Mouse (Mus musculus) left cerebral cortex, postnatal 36 days (tissue): ENCODE measurements around the gene Gm10974. TPM values are rescaled to one million over a fixed set of nuclear protein-coding genes. Genes with fewer than 3 reads are reported as not detected.

ENCODE experiments used
- DNase-seq, 2 experiments: peaks; one replicate each; pipeline ENCODE4 v3.0.0; 2021 to 2022; ENCODE audit warnings: low spot score in 2 of 2, mixed read lengths in 1 of 2
- intact Hi-C: fragments of 180-260 bp; cut with DNase I; formaldehyde crosslinking; loops from one replicate; pipeline ENCODE4 v1.15.1; 2025
- total RNA-seq, 2 experiments: library from RNA; stranded (reverse); gene quantifications; 2 replicates each; pipeline ENCODE4 v1.2.3; 2021

The Gm10974 gene
- total RNA-seq, 2 experiments from 2014 or later: not detected

DNA sequence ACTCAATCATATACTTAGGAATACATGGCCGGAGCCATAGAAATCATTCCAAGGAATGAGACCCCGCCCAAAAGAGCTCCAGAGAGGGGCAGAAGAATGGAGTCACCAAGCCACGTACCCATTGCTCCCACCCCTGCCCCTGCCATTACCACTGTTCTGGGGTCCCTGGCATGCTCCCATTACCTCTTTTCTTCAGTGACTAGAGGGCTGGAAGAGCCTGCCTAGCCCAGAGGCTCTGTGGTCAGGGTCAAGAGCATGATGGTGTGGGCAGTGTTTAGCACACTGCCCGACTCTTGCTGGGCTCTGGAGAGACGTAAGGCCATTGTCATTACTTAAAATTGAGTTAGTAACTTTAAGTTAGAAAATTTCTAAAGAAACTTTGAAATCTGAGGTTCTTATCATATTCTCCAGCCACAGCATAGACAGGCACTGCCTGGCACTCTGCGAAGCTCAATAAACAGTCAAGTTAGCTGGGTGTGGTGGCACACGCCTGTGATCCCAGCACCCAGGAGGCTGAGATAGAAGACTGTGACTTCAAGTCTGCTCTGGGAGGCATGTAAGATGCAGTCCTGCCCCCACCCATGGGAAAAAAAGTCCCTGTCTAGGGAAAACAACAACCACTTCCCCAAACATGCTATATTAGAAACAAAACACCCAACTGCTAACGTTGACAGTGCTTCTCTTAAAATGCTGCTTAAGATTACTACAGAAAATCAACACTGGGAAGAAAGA lies 9.7 kb upstream of the Gm10974 start:
- intact Hi-C loops: no loop called here
- no peak for DNase-seq

DNA sequence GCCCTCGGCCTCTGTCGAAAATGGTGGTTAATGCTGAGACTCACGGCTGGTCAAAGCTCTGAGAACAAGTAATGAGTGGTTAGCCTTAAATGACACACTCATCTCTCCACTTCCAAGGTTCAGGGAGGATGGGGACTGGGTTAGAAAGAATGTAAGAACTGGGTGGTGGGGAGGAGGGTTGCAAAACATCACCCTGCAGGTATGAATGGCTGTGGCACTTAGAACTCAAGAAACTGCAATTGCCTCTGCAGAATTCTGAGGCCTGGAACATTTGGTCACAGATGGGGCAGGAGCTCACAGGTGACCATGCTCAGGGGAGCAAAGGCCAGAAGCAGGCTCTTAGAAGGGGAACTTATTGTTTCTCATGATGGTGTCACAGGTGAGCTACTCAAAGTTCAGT lies 7.2 kb upstream of the Gm10974 start:
- DNase-seq: no peak
- intact Hi-C loops: no loop called here

GRCm38 (mm10) chr7:66359044-66359443 lies 6.7 kb upstream of the Gm10974 start:
- DNase-seq: no peak
- intact Hi-C loops: no loop called here

GRCm38 (mm10) chr7:66364491-66364890 lies 1.2 kb upstream of the Gm10974 start:
- intact Hi-C loops: no loop called here
- DNase-seq: no peak

GRCm38 (mm10) chr7:66365411-66365810 lies 294 bp upstream of the Gm10974 start:
- intact Hi-C loops: no loop called here

GRCm38 (mm10) chr7:66369071-66369933 lies 3.6 kb downstream of the Gm10974 start:
- DNase-seq: no peak
- intact Hi-C loops: no loop called here

More at GRCm38 (mm10) chr7:66365411-66365810, 294 bp upstream of the Gm10974 start:
- no peak for DNase-seq

- intact Hi-C loops: no loop called here
- no peak for DNase-seq
Observed at GRCm38 (mm10) chr7:66369934-66370445, 4.3 kb downstream of the Gm10974 start.

- intact Hi-C loops: no loop called here
- no peak for DNase-seq
Observed at GRCm38 (mm10) chr7:66370970-66371369, 5.3 kb downstream of the Gm10974 start.

- intact Hi-C loops: no loop called here
Observed at GRCm38 (mm10) chr7:66373391-66373790, 7.7 kb downstream of the Gm10974 start.

GRCm38 (mm10) chr7:66375736-66376135 lies 10.0 kb downstream of the Gm10974 start:
- intact Hi-C loops: no loop called here
- no peak for DNase-seq

More at GRCm38 (mm10) chr7:66373391-66373790, 7.7 kb downstream of the Gm10974 start:
- DNase-seq: no peak

GRCm38 (mm10) chr7:66376560-66376959 lies 10.9 kb downstream of the Gm10974 start:
- no peak for DNase-seq
- intact Hi-C loops: no loop called here

DNA sequence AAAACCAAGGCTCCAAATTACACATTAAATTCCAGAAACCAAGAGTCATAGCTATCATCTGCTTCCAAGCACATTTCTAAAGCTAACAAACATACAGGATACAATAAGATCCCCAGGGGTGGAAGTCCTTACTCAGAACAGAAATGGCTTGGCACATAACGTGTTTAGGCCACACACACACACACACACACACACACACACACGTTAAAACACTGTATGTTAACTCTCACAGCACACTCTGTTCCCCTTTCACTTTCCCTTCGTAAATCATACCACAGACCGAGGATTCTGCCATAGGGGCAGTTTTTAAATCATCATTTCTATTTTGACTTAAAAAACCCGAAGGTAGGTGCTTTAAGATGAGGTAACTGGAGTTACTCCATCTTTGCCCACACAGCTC lies 18.5 kb downstream of the Gm10974 start:
- no peak for DNase-seq
- intact Hi-C loops: no loop called here

DNA sequence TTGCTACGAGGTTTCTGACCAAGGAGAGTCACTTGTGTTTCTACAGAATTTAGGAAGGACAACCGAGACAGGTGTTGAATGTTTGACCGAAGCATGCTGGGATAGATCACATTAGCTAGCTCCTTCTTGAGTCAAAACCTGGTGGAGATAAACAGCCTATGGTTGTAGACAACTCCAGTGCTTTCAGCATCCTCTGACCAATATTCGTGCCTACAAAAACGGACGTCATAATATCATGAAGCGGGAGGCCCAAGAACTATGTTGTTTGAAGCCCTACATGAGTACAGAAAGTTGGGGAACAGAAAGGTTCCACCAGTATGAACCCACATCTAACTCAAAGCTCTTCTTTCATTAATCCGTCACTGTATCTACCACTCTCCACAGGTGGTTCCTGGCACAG lies 19.2 kb downstream of the Gm10974 start:
- no peak for DNase-seq
- intact Hi-C loops: loop anchor here (5.0 kb wide), 1 partner anchor 283 kb away; no protein-coding TSS in a partner anchor

DNA sequence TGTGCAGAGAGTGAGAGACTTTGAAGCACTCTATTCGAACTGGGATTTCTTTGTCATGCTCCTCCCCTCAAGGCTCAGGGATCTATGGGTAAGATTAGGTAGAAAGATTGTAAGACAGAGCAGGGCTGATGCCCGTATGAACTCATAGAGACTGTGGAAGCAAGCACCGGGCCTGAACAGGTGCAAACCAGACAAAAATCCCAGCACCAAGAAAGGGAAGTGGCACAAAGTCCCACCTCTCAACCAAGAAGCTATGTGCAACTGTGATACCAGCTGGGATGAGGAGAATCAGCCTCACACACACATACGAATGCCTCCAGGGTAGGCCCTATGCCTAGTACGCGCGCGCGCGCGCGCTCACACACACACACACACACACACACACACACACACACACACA lies 20.1 kb downstream of the Gm10974 start:
- no peak for DNase-seq
- intact Hi-C loops: loop anchor here (5.0 kb wide), 1 partner anchor 284 kb away; no protein-coding TSS in a partner anchor

DNA sequence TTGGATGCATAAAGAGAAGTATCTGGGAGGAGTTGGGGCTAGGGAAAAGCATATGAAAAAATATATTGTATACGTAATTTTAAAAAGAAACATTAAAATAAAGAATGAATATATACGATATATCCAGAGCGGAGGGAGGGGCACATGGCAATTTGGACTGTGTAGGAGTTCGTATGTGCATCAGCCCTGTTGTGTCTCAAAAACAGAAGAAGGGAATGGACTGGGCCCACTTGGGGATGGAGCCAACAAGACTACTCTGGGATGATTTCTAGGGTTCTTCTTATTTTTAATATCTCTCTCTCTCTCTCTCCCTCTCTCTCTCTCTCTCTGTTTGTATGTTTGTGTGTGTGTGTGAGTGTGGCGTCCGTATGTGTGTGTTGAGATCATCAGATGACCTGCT lies 20.7 kb downstream of the Gm10974 start:
- intact Hi-C loops: loop anchor here (5.0 kb wide), 1 partner anchor 284 kb away; no protein-coding TSS in a partner anchor
- DNase-seq: no peak

DNA sequence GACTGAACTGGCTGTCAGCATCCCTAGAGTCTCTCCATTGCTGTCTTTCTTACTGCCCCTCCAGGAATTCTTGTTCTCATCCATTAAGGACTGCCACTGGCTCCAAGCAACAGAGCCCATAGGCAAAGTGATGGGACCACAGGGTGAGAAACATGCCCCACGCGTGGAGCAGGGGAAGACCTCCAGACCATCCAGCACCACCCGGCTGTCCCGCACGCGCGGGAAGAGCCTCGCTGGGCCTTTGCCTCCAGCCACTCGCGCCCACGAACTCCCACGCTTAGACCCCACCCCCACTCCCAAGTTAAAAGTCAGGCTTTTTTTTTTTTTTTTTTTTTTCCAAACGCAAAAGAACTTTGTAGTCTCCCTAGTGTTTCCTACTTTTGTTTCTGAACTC lies 21.7 kb downstream of the Gm10974 start:
- no peak for DNase-seq
- intact Hi-C loops: loop anchor here (5.0 kb wide), 1 partner anchor 285 kb away; no protein-coding TSS in a partner anchor

- intact Hi-C loops: loop anchor here (2.0 to 5.0 kb wide), 2 partner anchors 77 to 286 kb away; no protein-coding TSS in a partner anchor
Observed at GRCm38 (mm10) chr7:66387813-66388521, 22.3 kb downstream of the Gm10974 start, which contains the start of gene Lrrk1. TSS of gene Lrrk1 (minus strand) at chr7:66388350.

GRCm38 (mm10) chr7:66388621-66389532 lies 23.2 kb downstream of the Gm10974 start:
- intact Hi-C loops: loop anchor here (2.0 to 5.0 kb wide), 2 partner anchors 78 to 287 kb away; no protein-coding TSS in a partner anchor

More at GRCm38 (mm10) chr7:66387813-66388521, 22.3 kb downstream of the Gm10974 start, which contains the start of gene Lrrk1:
- peak in 1 of 2 experiments; percentile 21 for DNase-seq

More at GRCm38 (mm10) chr7:66388621-66389532, 23.2 kb downstream of the Gm10974 start:
- peak; percentile 25 to 32 for DNase-seq
